Mouse (Mus musculus) CD8-positive naive resting alpha-beta T cell, adult 2 months (primary cell): ENCODE data around the gene Ube2c.
A peak's percentile ranks its signal among the peaks of the same experiment; 100 is the strongest.

ENCODE experiments used
- DNase-seq, 2 experiments: peaks; one replicate each; pipeline ENCODE4 v3.0.0; 2022; ENCODE audit warnings: low read depth in 2 of 2, low spot score in 2 of 2

Gene Ube2c

GRCm38 (mm10) chr2:164769258-164770037 is at the start of gene Ube2c:
TSS of gene Ube2c (plus strand) at chr2:164769898.
- peak; percentile 90 to 92 for DNase-seq

- DNase-seq, result no peak
Observed at GRCm38 (mm10) chr2:164723276-164723675, 46.4 kb upstream of the Ube2c start.

GRCm38 (mm10) chr2:164725895-164726619 is 43.6 kb upstream of the Ube2c start:
- peak; percentile 30 to 63 for DNase-seq

- DNase-seq, result no peak
Observed at GRCm38 (mm10) chr2:164731719-164732118, 38.0 kb upstream of the Ube2c start.

- DNase-seq, result no peak
Observed at GRCm38 (mm10) chr2:164733259-164733658, 36.4 kb upstream of the Ube2c start.

- no peak for DNase-seq
Observed at GRCm38 (mm10) chr2:164734839-164735238, 34.9 kb upstream of the Ube2c start.

- no peak for DNase-seq
Observed at GRCm38 (mm10) chr2:164735446-164735845, 34.3 kb upstream of the Ube2c start.

- DNase-seq, result no peak
Observed at GRCm38 (mm10) chr2:164737377-164738090, 32.2 kb upstream of the Ube2c start.

- no peak for DNase-seq
Observed at GRCm38 (mm10) chr2:164739876-164740275, 29.8 kb upstream of the Ube2c start.

- DNase-seq, result no peak
Observed at GRCm38 (mm10) chr2:164744987-164745386, 24.7 kb upstream of the Ube2c start.

- peak; percentile 92 to 95 for DNase-seq
Observed at GRCm38 (mm10) chr2:164745843-164746479, 23.7 kb upstream of the Ube2c start, which contains the start of the genes Wfdc3 and Dnttip1. TSS of gene Wfdc3 (minus strand) at chr2:164745931. TSS of gene Dnttip1 (plus strand) at chr2:164745983.

- DNase-seq, result peak in 1 of 2 experiments; percentile 20
Observed at GRCm38 (mm10) chr2:164746693-164747092, 23.0 kb upstream of the Ube2c start.

- DNase-seq, result no peak
Observed at GRCm38 (mm10) chr2:164748191-164748590, 21.5 kb upstream of the Ube2c start.

- DNase-seq, result no peak
Observed at GRCm38 (mm10) chr2:164748991-164749390, 20.7 kb upstream of the Ube2c start.

GRCm38 (mm10) chr2:164752454-164752853 is 17.2 kb upstream of the Ube2c start:
- no peak for DNase-seq

GRCm38 (mm10) chr2:164754105-164754504 is 15.6 kb upstream of the Ube2c start:
- no peak for DNase-seq

GRCm38 (mm10) chr2:164754800-164755199 is 14.9 kb upstream of the Ube2c start:
- DNase-seq, result no peak

- no peak for DNase-seq
Observed at GRCm38 (mm10) chr2:164757841-164758240, 11.9 kb upstream of the Ube2c start.

- DNase-seq, result no peak
Observed at GRCm38 (mm10) chr2:164758692-164759091, 11.0 kb upstream of the Ube2c start.

- no peak for DNase-seq
Observed at GRCm38 (mm10) chr2:164760059-164760833, 9.5 kb upstream of the Ube2c start.
